Mouse (Mus musculus) limb, embryonic 11.5 days (tissue): Measurements from ENCODE around the gene Vmn1r45. TPM values are rescaled to one million over a fixed set of nuclear protein-coding genes. Genes with fewer than 3 reads are reported as not detected.

Source experiments
- polyA plus RNA-seq: library from polyadenylated mRNA; unstranded; fragments of >200 nt; fragmentation: Nextera tagmentation; extraction: Ambion mirVana; gene quantifications from 2 replicates; pipeline ENCODE4 v1.2.1, GENCODE M21; 2014

The Vmn1r45 gene
- polyA plus RNA-seq, 1 experiment from 2014 or later: not detected

Other genes starting within 250 kb of the Vmn1r45 start
- not detected in 2 replicates for gene Vmn1r40, start 233.1 kb downstream of the Vmn1r45 start, polyA plus RNA-seq
- gene Vmn1r41, start 199.8 kb downstream of the Vmn1r45 start, polyA plus RNA-seq: not detected in 2 replicates
- gene Vmn1r42, start 64.2 kb downstream of the Vmn1r45 start, polyA plus RNA-seq: not detected in 2 replicates
- not detected in 2 replicates for gene Vmn1r43, start 64.2 kb downstream of the Vmn1r45 start, polyA plus RNA-seq
- gene Vmn1r44, start 56.9 kb downstream of the Vmn1r45 start, polyA plus RNA-seq: not detected in 2 replicates
- gene Vmn1r46, start 28.7 kb upstream of the Vmn1r45 start, polyA plus RNA-seq: not detected in 2 replicates
- gene Vmn1r47, start 75.5 kb upstream of the Vmn1r45 start, polyA plus RNA-seq: not detected in 2 replicates
- not detected in 2 replicates for gene Vmn1r48, start 96.2 kb upstream of the Vmn1r45 start, polyA plus RNA-seq
- not detected in 2 replicates for gene Vmn1r49, start 137.9 kb upstream of the Vmn1r45 start, polyA plus RNA-seq
- gene Vmn1r50, start 160.8 kb upstream of the Vmn1r45 start, polyA plus RNA-seq: not detected in 2 replicates
- gene Vmn1r51, start 182.0 kb upstream of the Vmn1r45 start, polyA plus RNA-seq: not detected in 2 replicates
- gene Vmn1r52, start 234.2 kb upstream of the Vmn1r45 start, polyA plus RNA-seq: not detected in 2 replicates